Mouse (Mus musculus) cerebellum, adult (tissue): ENCODE results near the gene Chd1l.

ENCODE experiments used
- ATAC-seq: cut with Nextera tagmentation; 2 replicates; pipeline ENCODE4 v1.9.2; 2017; ENCODE audit warnings: mild to moderate bottlenecking, moderate library complexity, mixed read lengths; ENCODE audit not compliant: insufficient number of reproducible peaks, low FRiP score, low TSS enrichment

The Chd1l gene

DNA sequence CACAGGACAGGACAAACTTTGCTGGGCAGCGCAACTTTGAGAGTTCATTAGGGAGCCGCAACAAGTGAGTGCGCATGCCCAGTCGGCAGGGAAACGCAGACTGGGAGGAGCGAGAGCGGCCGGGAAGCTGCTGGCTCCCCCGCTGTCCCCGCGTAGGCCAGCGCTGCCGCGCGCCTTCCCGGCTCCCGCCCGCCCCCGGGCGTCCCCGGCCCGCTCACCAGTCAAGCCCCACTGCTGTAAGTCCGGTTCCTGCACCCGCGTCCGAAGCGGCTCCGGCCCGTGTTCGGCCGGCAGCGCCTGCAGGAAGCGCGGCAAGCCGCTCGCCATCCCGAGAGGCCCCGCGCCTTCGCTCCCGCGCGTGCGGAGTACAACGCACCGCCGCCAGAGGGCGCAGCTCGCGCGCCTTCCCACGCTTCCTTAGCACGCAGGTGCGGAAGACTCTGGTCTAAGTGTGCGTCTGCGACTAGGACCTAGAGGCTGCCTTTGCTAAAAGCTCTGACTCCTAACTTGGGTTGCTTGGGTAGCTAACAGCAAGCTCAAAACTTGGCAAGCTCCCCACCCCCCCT, at the start of gene Chd1l:
Gene Chd1l, minus strand, starts transcription at position 359 of the 566 bp plus-strand sequence.
- ATAC-seq: peak; percentile 92

DNA sequence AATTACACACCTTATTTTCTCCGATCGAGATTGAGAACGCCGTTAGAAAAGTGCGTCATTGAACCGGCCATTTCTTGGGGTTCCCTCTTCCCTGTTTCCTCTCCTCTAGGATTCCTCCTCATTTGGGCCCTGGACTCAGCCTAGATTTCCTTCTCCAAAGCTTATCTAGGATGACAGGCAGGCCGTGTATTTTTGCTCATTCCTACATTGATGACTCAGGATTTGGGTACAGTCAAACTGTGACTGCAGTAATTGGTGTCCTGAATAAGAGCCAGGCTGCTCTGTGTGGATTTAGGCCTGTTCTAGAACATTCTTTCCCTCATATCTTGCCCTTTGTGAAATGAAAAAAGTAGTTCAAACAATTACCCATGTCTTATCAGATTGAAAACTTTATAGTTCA, 49.7 kb upstream of the Chd1l start:
- no peak for ATAC-seq

DNA sequence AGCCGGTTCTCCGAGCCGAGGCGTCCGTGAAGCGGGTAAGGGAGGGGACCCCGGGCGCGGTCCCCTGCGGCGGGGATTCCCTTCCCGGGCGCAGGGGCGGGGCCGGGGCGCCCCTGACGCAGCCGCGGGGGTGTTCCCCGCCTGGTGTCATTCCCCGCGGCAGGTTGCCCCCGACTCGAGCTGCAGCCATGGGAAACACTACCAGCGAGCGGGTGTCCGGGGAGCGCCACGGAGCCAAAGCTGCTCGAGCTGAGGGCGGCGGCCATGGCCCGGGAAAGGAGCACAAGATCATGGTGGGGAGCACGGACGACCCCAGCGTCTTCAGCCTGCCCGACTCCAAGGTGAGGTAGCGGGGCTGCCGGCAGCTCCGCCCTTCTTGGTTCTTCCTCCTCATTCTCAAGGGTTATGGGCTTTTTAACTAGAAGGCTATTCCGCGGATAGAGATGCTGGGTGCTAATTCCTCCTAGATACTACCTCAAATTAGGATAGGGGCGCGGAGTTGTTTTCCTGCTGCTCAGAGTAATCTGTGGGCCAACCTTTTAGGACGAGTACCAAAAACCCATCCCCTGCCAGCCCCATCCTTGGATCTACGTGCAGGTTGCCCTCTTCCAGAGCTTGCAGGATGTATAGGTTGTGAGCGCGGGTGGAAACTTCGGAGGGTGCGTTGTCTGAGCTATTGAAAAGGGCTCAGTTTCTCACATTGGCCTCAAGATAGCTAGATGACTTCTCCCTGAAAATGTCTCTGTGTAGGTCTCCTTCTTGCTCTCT, 48.6 kb upstream of the Chd1l start:
- peak; percentile 14 for ATAC-seq

- ATAC-seq: peak; percentile 85
Observed at GRCm38 (mm10) chr3:97657655-97658411, 47.8 kb upstream of the Chd1l start, which contains the start of gene Prkab2. Gene Prkab2 (plus strand): TSS chr3:97658193.

- ATAC-seq: no peak
Observed at GRCm38 (mm10) chr3:97654901-97655300, 44.9 kb upstream of the Chd1l start.

DNA sequence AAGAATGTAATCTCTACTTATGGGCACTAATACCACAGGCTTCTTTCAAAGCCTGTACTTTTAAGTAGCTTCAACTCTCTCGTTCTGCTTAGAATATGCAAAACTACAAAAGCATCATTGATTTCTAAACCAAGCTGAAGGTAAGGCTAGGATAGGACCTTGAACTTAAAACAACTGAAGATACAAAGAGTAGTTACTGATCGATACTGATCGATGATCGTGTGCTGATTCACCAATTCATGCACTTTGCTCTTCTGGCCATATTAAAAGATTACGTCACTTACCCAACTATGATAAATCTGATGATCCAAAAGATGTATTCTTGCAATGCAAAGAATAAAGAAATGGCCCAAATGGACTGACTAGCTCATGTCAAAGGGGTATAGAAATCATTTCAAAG, 43.8 kb upstream of the Chd1l start:
- ATAC-seq: no peak

- no peak for ATAC-seq
Observed at GRCm38 (mm10) chr3:97651604-97652003, 41.6 kb upstream of the Chd1l start.

- ATAC-seq: no peak
Observed at GRCm38 (mm10) chr3:97649469-97649868, 39.5 kb upstream of the Chd1l start.

DNA sequence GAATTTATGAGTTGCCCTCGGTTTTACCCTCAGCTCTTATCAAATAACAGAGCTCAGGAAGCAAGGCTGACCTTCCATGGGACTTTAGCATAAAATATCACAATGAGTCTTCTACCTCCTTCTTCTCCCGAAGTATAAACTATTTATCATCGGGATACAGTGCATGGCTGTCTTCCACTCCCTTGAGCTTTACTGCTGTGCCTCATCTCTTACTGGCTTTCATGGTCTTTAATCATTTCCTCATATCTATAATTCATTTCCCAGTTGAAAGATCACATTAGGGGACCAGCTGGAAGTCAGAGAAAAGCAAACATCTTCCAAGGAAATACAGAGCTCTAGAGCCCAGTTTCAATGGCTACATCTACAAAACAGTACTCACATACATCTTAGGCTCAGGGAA, 39.0 kb upstream of the Chd1l start:
- no peak for ATAC-seq

DNA sequence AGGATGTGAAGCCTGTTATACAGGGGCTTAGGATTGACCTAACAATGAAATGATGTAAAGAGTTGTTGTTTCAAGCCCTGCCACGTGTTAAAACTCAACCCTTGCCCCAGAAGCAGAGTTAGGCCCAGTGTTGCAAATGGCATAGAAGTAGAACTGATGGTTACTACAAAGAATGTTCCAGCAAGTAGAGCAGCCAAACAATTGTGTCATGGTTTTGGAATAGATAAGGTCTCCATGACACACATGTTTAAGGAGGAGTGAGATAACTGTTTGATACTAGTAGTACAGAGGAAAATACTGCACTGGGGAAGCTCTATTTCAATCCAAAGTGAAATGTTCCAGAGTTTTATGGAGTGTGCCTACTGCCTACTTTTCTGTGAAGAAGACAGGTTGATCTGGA, 38.5 kb upstream of the Chd1l start:
- ATAC-seq: no peak

DNA sequence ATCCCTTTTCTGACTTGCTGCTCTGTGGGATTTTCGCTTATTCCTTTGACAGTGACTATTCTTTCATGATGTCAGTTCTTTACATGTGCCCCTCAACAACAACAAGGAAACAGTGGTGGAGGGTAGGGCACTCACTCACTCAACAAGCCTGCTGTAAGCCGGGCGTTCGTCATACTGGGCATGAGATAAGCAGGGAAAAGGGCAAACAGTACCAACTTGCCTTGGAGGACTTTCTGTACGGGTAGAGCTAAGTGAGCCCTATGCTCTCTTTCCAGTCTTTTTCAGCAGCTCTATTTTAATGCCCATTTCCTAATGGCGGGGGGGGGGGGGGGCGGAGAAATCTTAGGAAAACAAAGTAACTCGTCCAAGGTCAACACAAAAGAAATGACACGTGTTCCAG, 32.0 kb upstream of the Chd1l start:
- ATAC-seq: no peak

- no peak for ATAC-seq
Observed at GRCm38 (mm10) chr3:97641396-97641795, 31.4 kb upstream of the Chd1l start.

- ATAC-seq: no peak
Observed at GRCm38 (mm10) chr3:97634288-97634761, 24.3 kb upstream of the Chd1l start.

DNA sequence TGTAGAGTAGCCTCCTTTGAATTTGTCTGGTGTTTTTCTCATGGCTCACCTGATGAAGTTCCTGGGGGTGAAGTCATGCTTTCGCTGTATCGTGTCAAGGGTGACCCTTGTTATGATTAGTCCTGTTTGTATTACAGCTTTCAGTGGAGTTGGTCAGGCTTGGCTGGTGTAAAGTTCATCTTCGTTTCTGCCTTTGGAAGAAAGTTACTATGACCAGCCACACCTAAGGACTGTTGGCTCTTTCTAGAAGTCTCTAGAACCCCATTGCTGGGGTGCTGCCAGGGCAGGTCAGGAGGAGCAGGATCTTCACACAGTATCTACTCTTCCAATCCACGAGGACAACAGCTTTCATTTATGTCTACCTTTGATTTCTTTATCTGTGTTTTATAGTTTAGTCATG, 23.5 kb upstream of the Chd1l start:
- no peak for ATAC-seq

DNA sequence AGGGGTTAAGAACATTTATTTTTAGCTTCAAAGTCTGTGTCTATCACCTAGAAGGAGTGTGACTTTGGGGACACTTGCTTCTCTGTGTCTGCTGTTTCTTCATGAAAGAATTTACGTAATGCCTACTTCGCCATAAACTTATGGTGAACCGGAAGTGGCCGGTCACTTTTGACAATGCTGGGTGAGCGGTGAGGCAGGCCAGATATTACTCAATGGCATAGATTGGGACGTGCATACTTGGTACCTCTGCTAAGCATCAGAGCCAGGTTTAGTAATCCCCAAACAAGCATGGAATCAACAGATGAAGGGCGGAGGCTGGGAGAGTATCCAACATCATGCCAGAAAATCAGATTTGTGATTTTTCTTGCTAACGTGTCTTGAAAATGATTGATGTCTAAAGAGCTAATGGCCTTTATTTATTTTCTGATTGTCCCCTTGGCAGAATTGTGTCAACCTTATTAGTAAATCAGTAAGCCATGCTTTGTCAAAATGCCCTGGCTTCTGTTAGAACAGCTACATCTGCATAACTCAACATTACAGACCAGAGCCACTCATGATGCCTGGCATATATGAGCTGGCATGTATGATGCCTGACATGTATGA, 21.4 kb upstream of the Chd1l start:
- no peak for ATAC-seq

DNA sequence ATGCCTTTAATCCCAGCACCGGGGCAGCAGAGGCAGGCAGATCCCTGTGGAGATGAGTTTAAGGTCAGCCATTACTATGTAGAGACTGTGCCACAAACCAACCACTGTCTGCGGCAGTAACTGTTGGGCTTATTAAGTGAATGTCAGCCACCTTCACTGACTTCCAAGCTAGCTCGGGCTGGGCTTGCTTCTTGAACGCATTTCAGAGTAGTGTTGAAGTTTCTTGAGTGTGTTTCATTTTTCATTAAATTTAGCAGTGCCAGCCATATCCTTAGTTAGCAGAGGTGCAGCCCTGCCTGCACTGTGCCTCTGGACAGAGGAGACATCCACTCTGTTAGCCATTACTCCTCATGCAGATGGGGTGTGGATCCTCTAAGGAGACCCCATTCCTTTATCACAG, 20.7 kb upstream of the Chd1l start:
- no peak for ATAC-seq

- no peak for ATAC-seq
Observed at GRCm38 (mm10) chr3:97629941-97630340, 19.9 kb upstream of the Chd1l start.

DNA sequence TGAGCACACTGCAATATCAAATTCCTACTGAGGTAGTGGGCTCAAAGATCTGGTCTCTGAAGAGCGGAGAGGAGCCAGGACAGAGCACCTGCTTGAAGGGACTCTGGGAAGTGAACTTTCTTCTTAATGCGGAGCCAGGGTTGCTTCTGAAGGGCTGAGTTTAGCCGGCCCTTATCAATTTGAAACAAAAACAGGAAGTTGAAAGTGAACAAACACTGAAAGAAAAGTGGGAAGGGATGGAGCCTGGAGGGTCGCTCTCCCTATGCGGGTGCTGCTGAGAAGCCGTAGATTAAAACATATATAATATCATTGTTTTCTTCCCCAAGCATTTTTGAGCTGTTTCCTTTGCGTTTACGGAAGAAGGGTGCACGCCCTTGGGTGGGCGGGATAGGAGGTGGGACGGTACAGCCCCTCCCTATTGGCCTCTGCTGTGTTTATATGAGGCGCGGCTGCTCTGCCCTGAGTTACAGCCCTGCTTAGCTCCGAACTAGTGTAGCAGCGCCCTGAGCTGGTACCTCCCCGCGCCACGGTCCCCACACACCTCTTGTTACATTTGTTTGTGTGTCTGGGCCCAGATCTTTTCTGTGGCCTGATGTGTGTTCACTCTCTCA, 18.5 kb upstream of the Chd1l start, which contains the start of gene Fmo5:
Gene Fmo5, plus strand, starts transcription at position 414 of the 611 bp plus-strand sequence.
- no peak for ATAC-seq

GRCm38 (mm10) chr3:97627893-97628292, 17.9 kb upstream of the Chd1l start:
- no peak for ATAC-seq

DNA sequence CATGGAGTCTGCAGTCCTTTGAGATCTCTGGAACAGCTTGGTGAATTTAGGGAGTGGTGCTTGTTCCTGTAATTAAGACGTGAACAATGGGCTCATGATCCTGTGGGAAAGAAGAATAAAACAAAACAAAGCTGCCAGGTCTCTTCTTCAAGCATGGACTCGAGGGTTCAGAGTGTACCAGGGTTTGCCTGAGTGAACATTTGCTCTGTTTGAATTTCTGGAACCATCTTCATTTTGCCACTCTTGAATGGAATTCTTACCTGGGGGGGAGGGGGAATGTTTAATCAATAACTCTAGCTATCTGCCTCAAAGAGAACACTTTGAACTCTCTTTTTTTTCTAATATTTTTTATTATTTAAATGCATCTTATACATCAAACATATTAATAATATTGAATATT, 14.6 kb upstream of the Chd1l start:
- no peak for ATAC-seq
